Mouse (Mus musculus) thymus, adult 2 months (tissue): Measurements from ENCODE around the gene Olfr605.

Source experiments
- CTCF ChIP-seq: fragments of 200-500 bp; IDR thresholded peaks from 2 replicates; pipeline ENCODE4 v1.5.1; 2012; ENCODE audit warnings: mild to moderate bottlenecking, control low read depth, low read length, moderate library complexity, borderline replicate concordance; ENCODE audit not compliant: control insufficient read depth, poor library complexity, insufficient read depth; ENCODE audit errors: extremely low read depth
- POLR2A ChIP-seq: fragments of 200-500 bp; IDR thresholded peaks from 2 replicates; pipeline ENCODE4 v1.6.1; 2012; ENCODE audit warnings: mild to moderate bottlenecking, low read length, control low read depth, moderate library complexity; ENCODE audit not compliant: control insufficient read depth, poor library complexity, insufficient read depth; ENCODE audit errors: extremely low read depth

DNA sequence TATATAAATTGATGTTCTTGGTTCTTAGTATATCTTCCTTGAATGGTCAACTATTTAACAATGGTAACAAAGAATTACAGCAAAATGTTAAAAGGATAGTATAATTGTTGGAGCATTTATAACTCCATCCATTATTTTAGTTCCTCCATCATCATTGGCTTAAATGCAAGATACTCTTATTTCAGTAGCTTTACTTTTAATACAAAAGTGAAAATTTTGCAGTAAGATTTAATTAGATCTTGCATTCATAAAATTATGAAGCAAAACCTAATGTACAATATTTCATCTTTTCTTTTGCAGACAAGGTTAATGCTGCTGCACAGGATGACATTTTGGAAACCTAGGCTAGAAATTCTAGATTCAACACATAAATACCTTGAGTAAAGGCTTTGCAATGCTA, 24.3 kb upstream of the Olfr605 start, which contains the start of gene Olfr608:
- TF ChIP-seq CTCF (no peak), POLR2A (no peak)
